Mouse (Mus musculus): ENCODE results near the gene Phgr1.

- TF ChIP-seq POLR2A (IDR thresholded peaks at IDR 0.05; ENCODE audit: control insufficient read depth, extremely low read depth, insufficient read depth, low read length, poor library complexity) = no peak
- TF ChIP-seq CTCF (IDR thresholded peaks at IDR 0.05; ENCODE audit: borderline replicate concordance, control insufficient read depth, extremely low read depth, insufficient read depth, low read length, poor library complexity) = no peak
Measured at GRCm38 (mm10) chr2:118756103-118756502, 16.5 kb upstream of the Phgr1 start.
